Mouse (Mus musculus) induced T-regulatory cell, adult 2 months (primary cell): ENCODE data around the gene Cdhr5.

Source experiments
- DNase-seq: peaks from one replicate; pipeline ENCODE4 v3.0.0-alpha.2; 2012; ENCODE audit warnings: low read depth

Cdhr5 gene

DNA sequence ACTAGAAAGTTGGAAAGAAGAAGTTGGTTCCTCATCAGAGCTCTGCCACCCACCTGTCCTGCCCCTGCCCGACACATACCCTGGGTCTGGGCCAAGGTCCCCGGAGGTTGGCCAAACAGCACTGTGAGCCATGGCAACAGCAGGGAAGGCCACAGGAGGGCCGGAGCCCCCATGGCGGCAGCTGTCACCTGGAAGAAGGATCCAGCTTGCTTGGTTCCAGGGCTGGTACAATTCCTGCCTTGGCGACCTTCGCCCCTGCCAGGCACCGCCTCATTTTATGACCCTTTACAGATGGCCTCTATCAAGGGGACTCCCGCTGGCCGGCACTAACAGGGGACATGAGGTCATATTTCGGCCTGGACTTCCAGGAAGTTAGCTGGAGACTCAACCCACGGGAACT, at the start of gene Cdhr5:
Cdhr5 (minus strand) TSS at position 241 of the 400 bp plus-strand sequence.
- DNase-seq: no peak

DNA sequence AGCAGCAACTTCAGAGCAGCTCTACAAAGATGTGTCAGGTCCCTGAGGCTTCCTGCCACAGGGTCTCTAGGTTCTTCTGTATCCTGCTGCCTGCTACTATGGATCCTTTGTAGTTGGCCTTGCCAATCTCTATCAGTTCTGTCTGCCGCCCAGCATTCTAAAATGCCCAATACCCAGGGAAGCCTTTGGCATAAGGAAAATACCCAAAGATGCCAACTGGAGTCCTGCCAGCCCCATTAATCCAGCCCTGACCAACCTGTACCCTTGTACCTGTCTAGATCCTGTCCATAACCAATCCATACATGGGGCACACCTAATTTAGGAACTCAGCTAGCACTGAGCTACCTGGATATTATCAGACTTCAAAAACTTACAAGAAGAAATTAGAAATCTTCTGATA, 48.1 kb upstream of the Cdhr5 start:
- DNase-seq: no peak

DNA sequence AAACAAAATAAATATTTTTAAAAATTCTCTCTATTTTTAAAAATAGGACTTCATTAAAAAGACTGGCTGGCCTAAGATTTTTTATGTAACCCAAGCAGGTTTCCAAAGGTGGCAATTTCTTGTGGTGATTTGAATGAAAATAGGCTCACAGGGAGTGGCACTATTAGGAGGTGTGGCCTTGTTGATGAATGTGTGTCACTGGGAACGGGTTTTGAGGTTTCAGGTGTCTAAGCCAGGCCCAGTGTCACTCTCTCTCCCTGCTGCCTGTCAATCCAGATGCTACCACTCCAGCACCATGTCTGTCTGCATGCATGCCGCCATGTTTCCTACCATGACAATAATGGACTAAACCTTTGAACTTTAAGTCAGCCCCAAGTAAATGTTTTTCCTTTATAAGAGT, 42.9 kb upstream of the Cdhr5 start:
- DNase-seq: no peak

DNA sequence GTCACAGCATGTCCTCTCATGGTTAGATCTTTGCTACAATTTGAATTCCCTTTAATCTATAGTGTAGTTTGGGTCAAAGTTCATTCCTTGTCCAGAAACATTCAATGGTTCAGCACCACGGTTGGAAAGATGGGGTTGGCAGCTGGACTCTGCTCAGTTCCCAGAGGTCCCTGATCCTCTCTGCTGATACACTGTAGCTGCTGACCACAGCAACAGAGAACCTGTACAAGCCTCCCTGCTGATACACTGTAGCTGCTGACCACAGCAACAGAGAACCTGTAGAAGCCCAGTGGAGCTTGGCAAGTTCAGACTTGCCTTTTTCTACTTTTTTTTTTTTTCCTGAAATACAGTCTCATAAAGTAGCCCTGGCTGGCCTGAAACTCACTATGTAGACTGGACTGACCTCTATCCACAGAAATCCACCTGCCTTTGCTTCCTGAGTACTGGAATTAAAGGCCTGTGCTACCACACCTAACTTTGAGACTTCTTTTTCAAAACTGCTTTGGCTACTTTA, 41.1 kb upstream of the Cdhr5 start:
- DNase-seq: no peak

DNA sequence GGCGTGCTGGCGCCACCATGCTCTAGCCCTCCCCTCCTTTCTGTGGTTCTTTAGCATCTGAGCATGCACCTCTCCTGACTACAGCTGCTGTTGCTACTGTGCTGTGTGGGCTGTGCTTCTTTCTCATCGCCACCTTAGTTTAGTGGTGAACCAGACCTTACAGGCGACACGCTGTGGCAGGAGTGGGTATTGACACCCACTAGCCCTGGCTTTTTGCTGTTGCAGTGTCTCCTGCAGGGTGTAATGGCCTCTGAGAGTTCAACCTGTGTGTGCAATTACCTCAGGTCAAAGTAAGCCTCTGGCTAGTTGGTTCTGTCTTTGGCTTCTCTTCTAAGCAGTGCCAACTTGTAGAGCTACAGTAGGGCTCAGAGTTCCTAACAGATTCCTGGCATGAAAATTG, 39.4 kb upstream of the Cdhr5 start:
- peak; percentile 73 for DNase-seq

DNA sequence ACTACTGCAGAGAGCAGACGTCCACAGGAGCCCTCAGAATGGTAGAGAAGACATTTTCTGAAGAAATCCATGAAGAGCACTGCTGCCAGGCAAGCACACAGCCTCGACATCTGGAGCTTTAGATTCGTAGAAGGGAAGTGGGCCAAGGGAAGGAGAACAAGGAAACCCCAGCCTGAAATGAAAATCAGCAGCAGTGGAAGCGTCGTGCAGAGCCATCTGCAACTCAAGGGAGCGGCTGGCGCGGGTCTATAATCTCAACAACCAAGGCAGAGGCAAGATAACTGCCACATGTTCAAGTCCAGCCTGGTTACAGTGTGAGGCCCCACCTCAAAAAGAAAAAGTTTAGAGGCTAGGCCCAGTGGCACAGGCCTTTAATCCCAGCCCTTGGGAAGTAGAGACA, 38.5 kb upstream of the Cdhr5 start:
- no peak for DNase-seq

DNA sequence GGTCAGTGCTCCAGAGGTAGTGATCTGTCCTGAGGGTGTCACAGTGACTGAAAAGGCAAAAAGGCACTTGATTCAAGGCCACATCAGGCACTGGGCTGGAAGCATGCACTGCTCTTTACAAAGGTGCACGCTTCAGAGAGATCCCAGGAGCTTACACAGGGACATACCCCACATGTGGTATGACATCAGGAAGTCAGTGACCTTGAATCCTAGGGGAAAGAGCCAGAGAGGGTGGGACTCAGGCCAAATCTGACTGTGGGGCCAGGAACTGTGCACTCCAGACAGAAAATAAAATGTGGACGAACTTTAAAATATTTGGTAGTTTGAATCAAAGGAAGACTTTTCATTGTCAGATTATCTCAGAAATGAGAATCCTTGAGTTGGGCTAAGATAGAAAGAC, 37.8 kb upstream of the Cdhr5 start:
- DNase-seq: no peak

DNA sequence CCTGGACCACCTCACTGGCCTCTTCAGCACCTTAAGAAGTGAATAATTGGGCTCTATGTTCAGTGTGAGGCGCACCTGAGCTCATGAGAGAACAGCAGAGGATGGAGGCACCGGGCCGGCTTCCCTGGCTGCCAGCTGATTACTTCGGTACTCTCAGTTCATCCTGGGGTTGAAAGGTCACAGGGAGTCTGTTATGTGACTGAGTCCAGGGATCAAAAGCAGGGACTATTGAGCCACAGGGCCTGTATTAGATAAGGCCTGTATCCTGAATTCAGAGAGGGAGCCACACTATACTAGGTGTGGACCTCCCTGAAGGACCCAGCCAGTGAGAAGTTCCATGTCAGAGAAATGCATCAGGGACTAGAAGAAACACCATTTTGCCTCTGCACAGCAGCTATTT, 28.0 kb upstream of the Cdhr5 start:
- no peak for DNase-seq

DNA sequence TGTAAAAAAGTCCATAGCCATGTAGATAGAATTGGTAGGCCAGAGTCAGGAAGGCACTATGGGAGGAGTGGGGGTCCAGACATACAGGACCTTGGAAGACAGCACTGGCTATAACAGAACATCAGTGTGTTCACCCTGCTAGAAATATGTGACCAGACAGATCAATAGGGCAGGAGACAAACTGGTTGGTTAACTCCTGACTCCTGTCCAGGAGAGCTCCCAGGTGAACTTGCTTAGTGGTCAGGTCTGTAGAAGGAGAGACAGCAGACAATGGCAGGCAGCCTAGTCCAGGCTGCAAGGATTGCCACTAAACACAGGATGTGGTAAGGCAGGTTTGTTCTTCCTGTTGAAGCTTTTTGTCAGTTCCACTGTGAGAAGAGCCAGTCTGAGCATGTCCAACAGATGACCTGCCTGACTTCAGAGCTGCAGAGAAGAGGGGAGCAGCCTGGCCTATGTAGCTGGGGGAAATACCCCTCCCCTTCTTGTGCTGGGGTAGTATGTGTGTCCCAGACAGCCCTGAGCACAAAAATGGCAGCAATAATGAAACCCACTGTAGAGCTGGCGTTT, 26.2 kb upstream of the Cdhr5 start:
- peak; percentile 69 for DNase-seq

DNA sequence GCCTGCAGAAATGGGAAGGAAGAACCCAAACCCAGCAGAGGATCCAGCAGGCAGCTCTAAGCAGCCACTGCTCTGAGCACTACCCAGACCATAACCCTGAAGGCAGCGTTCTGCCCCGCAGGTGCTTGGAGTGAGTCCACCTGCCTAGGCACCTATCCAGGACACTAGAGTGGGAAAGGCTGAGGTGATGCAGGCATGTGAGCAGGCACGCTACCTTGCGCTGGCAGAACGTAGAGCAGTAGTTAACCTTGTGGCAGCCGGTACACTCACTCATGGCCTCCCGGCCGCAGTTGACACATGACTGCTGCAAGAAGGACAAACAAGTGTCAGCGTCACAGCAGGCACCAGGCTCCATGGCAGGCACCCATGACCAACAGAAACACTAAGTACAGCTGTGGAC, 24.8 kb upstream of the Cdhr5 start:
- no peak for DNase-seq

DNA sequence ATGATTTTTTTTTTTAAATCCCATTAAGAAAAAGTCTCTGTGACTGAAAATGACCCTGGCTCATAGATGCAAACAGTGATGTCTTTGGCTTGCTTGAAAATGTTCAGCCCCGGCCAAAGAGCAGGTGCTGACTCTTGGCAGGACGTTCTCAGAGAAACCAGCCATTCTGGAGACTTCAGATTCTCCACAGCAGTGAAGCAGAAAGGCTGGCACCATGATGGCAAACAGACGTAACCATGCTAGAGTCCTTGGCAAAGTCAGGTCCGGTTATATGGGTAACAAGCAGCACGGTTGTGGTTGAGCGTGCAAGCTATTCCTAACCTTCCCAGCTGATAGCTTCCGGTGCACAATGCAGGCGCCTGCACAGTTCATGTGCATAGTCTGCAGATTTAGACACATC, 22.6 kb upstream of the Cdhr5 start:
- no peak for DNase-seq

DNA sequence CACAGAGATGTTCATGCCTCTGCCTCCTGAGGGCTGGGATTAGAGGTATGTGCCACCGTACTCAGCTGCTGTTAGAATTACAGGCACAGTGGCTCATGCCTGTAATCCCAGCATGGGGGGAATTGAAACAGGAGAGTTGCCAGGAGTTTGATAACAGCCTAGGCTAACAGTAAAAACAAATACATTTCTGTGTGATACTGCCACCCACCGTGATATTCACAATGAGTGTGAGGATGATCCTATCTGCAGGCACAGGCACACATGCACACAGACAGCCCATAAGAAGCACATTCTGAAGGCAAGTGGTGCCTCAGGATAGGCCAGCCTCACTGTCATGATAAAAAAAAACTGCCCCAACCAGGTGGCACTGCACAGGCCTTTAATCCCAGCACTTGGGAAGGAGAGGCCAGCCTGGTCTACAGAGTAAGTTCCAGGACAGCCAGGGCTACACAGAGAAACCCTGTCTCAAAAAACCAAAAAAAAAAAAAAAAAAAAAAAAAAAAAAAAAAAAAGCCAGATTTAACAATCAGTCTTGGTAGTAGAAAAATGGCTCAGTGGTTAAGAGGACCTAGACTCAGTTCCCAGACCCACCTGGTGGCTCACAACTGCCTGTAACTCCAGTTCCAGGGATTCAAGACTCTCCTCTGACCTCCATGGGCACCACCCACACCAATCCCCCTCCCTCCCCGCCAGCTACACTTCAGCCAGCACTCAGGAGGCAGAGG, 21.5 kb upstream of the Cdhr5 start:
- no peak for DNase-seq

DNA sequence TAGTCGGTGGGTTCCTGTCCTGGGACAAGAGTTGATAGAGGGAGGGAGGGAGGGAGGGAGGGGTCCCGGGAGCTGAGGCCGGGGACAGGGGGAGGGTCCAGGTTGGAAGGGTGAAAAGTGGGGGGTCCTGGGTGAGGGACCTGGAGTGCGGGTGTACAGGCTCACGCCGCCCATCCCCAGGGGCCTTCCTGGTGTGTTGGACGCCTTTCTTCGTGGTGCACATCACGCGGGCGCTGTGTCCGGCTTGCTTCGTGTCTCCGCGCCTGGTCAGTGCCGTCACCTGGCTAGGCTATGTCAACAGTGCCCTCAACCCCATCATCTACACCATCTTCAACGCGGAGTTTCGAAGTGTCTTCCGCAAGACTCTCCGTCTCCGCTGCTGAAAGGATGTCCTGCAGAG, 17.9 kb upstream of the Cdhr5 start:
- DNase-seq: no peak

DNA sequence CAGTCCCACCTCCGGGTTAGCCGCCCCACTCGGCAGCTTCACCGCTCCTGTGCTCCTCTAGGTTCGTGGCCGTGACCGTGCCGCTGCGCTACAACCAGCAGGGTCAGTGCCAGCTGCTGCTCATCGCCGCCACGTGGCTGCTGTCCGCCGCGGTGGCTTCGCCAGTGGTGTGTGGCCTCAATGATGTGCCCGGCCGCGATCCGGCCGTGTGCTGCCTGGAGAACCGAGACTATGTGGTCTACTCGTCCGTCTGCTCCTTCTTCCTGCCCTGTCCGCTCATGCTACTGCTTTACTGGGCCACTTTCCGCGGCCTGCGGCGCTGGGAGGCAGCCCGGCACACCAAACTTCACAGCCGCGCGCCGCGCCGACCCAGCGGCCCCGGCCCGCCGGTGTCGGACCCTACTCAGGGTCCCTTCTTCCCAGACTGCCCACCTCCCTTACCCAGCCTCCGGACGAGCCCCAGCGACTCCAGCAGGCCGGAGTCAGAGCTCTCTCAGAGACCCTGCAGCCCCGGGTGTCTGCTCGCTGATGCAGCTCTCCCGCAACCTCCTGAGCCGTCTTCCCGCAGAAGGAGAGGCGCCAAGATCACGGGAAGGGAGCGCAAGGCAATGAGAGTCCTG, 17.4 kb upstream of the Cdhr5 start:
- DNase-seq: no peak

DNA sequence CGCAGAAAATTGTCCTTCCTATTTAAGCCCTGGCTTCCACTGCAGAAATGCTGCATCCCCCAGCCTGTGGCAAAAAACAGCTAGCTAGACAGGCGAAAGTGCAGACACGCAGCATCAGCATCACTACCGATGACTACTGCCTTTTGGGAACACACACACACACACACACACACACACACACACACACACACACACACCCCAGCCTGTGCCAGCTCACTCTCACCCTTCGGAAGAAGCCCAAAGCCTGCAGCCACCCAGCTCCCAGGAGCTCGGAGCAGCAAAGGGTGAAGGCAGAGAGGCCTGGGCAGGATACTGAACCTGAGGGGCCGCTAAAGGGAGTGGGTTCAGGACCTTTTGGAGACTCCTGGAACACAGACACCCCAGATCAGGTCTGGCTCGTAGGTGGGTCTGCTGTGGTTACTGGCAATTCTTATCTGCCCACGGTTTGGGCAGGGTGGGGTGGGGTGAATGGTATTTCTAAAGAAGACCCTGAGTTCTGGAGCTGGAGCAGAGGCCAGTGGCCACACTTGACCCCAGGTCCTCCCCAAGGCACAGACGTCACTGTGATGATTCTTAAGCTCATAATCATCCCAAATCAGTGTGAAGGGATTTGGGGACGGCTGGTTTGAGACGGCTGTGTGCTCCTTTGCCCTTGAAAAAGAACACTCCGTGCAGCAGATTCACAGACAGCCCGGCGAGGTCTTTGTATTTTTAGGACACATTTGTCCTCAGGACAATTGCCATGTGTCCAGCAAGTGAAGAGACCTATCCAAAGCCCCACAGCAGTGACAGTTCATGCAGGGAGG, 16.2 kb upstream of the Cdhr5 start:
- no peak for DNase-seq

DNA sequence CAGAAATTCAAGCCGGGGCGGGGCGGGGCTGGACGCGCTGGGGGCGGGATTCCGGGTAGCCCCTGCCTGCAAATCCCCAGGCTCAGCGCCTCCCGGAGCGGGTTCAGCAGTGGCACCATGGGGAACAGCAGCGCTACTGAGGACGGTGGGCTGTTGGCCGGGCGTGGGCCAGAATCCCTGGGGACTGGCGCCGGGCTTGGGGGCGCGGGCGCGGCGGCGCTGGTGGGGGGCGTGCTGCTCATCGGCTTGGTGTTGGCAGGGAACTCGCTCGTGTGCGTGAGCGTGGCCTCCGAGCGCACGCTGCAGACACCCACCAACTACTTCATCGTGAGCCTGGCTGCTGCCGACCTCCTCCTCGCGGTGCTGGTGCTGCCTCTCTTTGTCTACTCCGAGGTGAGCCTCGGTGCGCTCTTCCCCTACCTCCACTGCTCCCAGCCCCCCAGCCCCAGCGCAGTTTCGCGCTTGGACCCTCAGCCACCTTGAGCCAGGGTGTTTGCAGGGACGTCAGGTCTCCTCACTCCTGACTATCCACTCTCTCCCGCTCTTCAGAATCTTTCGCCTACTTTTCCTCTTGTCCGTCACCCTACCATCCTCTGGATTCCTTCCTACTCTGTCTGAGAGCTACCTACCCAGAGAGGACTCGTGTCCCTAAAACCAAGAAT, 15.5 kb upstream of the Cdhr5 start, which contains the start of gene Drd4:
Drd4 (plus strand) TSS at position 86 of the 662 bp plus-strand sequence.
- DNase-seq: no peak

DNA sequence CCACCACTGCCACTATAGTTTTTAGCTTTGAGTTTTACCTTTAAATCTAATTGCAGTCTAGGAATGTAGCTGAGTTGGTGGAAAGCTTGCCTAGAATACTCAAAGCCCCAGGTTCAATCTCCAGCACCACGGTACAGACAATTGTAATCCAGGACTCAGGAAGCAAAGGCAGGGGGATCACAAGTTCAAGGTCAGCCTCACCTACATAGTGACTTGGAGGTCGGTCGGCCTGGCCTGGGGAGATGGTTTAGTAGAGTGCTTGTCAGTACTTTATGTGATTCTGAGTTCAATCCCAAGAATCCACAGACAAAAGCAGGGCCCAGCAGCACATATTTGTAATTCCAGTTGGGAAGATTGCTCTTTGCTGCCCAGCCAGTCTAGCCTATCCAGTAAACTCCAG, 11.5 kb upstream of the Cdhr5 start:
- no peak for DNase-seq

DNA sequence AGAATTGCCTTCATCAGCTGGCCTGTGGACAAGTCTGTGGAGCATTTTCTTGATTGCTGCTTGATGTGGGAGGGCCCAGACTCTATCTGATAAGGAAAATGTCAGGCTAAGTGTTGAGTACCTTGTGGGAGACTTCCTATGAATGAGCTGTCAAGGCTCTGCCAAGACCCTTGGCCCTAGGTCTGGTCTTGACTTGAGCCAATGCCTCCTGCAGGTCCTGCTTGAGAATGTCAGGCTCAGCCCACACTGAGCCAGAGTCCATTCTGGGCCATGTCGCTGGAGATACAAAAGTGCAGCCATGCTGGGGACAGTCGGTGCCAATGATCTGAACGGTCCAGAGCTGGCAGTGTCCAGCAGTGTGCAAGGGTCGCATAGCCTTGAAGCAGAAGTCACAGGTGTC, 6.2 kb upstream of the Cdhr5 start:
- DNase-seq: no peak

DNA sequence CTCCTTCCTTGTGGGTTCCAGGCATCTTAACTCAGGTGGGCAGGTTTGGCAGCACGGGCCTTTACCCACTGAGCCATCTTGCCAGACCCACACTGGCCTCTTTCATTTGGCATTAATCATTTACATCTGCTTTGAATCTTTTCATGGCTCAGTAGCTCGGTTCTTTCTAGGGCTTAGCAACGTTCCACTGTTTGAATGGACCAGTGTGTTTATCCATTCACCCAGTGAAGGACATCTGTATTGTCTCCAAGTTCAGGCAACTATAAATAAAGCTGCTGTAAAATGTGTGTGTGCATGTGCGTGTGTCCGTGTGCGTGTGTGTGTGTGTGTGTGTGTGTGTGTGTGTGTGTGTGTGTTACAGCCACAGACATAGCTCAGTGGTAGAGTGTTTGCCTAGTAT, 4.9 kb upstream of the Cdhr5 start:
- no peak for DNase-seq

DNA sequence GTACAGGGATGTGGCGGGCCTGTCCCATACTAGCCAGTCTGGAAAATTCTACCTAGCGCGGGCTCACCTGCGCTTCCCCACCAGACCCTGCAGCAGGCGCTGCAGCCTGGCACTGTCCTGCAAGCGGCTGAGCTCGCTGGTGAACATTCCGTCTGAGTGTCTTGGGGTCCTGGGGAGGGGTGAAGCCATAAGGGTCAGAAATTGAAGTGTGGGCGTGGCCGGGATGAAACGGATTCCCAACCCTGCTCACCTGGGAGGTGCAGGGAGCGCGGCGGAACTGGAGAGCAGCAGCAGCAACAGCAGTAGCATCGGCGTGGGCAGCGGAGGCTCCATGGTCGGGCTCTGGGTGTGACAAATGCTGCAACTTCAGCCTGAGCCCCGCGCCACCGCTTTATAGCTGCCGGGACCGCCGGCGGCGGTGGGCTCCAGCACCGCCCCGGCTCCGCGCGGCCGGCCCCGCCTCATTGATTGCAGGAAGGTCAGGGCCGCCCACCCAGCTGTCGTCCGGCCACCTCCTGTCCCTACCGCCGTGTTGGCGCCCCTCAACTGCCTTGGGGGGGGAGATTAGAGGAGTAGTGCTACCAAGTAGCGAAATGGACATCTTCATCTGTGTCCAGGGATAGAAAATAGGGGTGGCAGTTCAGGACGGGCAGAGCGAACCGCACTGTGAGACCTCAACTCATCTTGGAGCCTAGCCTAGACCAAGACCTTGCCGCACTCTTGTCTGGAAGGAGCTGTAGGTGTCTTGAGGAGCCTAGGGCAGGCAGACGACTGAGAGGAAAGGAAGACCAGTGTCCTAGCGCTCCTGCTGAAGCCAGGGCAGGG, 2.4 kb upstream of the Cdhr5 start, which contains the start of gene Sct:
Sct (minus strand) TSS at position 368 of the 825 bp plus-strand sequence.
- DNase-seq: no peak
